Mouse (Mus musculus) MEL (cell line): ENCODE results near the gene Oit1. TPM values are rescaled to one million over a fixed set of nuclear protein-coding genes. Genes with fewer than 3 reads are reported as not detected.

Experiments used
- DNase-seq: peaks from one replicate; pipeline ENCODE4 v3.0.0; 2011; ENCODE audit warnings: low read depth, low spot score
- H3K27ac ChIP-seq: 2 replicates; pipeline ENCODE4 v1.5.1; 2012; ENCODE audit warnings: low read depth, mild to moderate bottlenecking, control low read depth, low read length, moderate library complexity; ENCODE audit not compliant: control insufficient read depth
- H3K27me3 ChIP-seq, 2 experiments: fragments of 150-350 bp in 1 of 2; sonication (generic) in 1 of 2; 2 replicates each; pipeline ENCODE4 v1.6.1; 2012; ENCODE audit warnings: low read length in 2 of 2, mild to moderate bottlenecking in 2 of 2, improper control_type of control experiment in 1 of 2, moderate library complexity in 1 of 2; ENCODE audit not compliant: insufficient read depth in 2 of 2, control insufficient read depth in 1 of 2
- H3K36me3 ChIP-seq, 2 experiments: 2 replicates each; pipeline ENCODE4 v1.6.1; 2012 to 2014; ENCODE audit warnings: low read length in 2 of 2, improper control_type of control experiment in 1 of 2, inconsistent platforms in 1 of 2, mild to moderate bottlenecking in 1 of 2; ENCODE audit not compliant: insufficient read depth in 2 of 2, control insufficient read depth in 1 of 2
- H3K4me1 ChIP-seq, 2 experiments: fragments of 150-350 bp in 1 of 2; sonication (generic) in 1 of 2; 2 replicates each; pipeline ENCODE4 v1.6.1; 2012; ENCODE audit warnings: low read length in 2 of 2, improper control_type of control experiment in 1 of 2, mild to moderate bottlenecking in 1 of 2; ENCODE audit not compliant: insufficient read depth in 2 of 2, control insufficient read depth in 1 of 2
- H3K4me3 ChIP-seq, 2 experiments: fragments of 150-350 bp in 1 of 2; sonication (generic) in 1 of 2; 2 replicates each; pipeline ENCODE4 v1.5.1; 2012; ENCODE audit warnings: low read depth in 2 of 2, low read length in 2 of 2, mild to moderate bottlenecking in 2 of 2, moderate library complexity in 2 of 2, control low read depth in 1 of 2, improper control_type of control experiment in 1 of 2; ENCODE audit not compliant: control insufficient read depth in 1 of 2, insufficient read depth in 1 of 2
- H3K79me2 ChIP-seq: 2 replicates; pipeline ENCODE4 v1.6.1; 2012; ENCODE audit warnings: mild to moderate bottlenecking, low read length, moderate library complexity; ENCODE audit not compliant: control insufficient read depth, poor library complexity, insufficient read depth
- H3K9ac ChIP-seq: 2 replicates; pipeline ENCODE4 v1.6.1; 2012; ENCODE audit warnings: low read depth, mild to moderate bottlenecking, control low read depth, low read length, moderate library complexity; ENCODE audit not compliant: control insufficient read depth, poor library complexity, severe bottlenecking
- H3K9me3 ChIP-seq: fragments of 150-350 bp; sonication (generic); replicated peaks from 2 replicates; pipeline ENCODE4 v1.6.1; 2012; ENCODE audit warnings: mild to moderate bottlenecking, low read length, improper control_type of control experiment, moderate library complexity; ENCODE audit not compliant: insufficient read depth
- CHD2 ChIP-seq: IDR thresholded peaks from 2 replicates; pipeline ENCODE4 v1.6.1; 2011; ENCODE audit warnings: low read length, improper control_type of control experiment
- E2F4 ChIP-seq: IDR thresholded peaks from 2 replicates; pipeline ENCODE4 v1.6.1; 2011; ENCODE audit warnings: low read depth, low read length, improper control_type of control experiment, borderline replicate concordance
- ELF1 ChIP-seq: IDR thresholded peaks from 2 replicates; pipeline ENCODE4 v1.6.1; 2014; ENCODE audit warnings: low read depth, mild to moderate bottlenecking, inconsistent platforms, low read length, improper control_type of control experiment, moderate library complexity
- EP300 ChIP-seq, 2 experiments: IDR thresholded peaks; 2 replicates each; pipeline ENCODE4 v1.6.1; 2011; ENCODE audit warnings: improper control_type of control experiment in 2 of 2, low read length in 2 of 2, low read depth in 1 of 2, mild to moderate bottlenecking in 1 of 2
- JUND ChIP-seq: IDR thresholded peaks from 2 replicates; pipeline ENCODE4 v1.6.1; 2011; ENCODE audit warnings: low read depth, mild to moderate bottlenecking, improper control_type of control experiment, low read length
- KAT2A ChIP-seq: conservative IDR thresholded peaks from 2 replicates; pipeline ENCODE4 v1.6.1; 2012; ENCODE audit warnings: low read depth, low read length, improper control_type of control experiment, inconsistent platforms
- MAFK ChIP-seq: IDR thresholded peaks from 2 replicates; pipeline ENCODE4 v1.6.1; 2011; ENCODE audit warnings: low read depth, mild to moderate bottlenecking, low read length, improper control_type of control experiment, borderline replicate concordance
- MAX ChIP-seq: IDR thresholded peaks from 2 replicates; pipeline ENCODE4 v1.6.1; 2011; ENCODE audit warnings: low read length, improper control_type of control experiment
- MAZ ChIP-seq: IDR thresholded peaks from 2 replicates; pipeline ENCODE4 v1.6.1; 2012; ENCODE audit warnings: low read depth, mild to moderate bottlenecking, inconsistent platforms, low read length, improper control_type of control experiment
- MEF2A ChIP-seq: IDR thresholded peaks from 2 replicates; pipeline ENCODE4 v1.6.1; 2014; ENCODE audit warnings: low read depth, mild to moderate bottlenecking, inconsistent platforms, low read length, improper control_type of control experiment; ENCODE audit not compliant: poor library complexity, insufficient replicate concordance, severe bottlenecking; ENCODE audit errors: extremely low read depth
- MXI1 ChIP-seq: IDR thresholded peaks from 2 replicates; pipeline ENCODE4 v1.6.1; 2011; ENCODE audit warnings: mild to moderate bottlenecking, low read depth, low read length, improper control_type of control experiment
- MYB ChIP-seq: IDR thresholded peaks from 2 replicates; pipeline ENCODE4 v1.6.1; 2011; ENCODE audit warnings: mild to moderate bottlenecking, low read depth, low read length, improper control_type of control experiment
- NELFE ChIP-seq: IDR thresholded peaks from 2 replicates; pipeline ENCODE4 v1.6.1; 2011; ENCODE audit warnings: low read depth, low read length, improper control_type of control experiment
- POLR2AphosphoS5 ChIP-seq: IDR thresholded peaks from 2 replicates; pipeline ENCODE4 v1.6.1; 2012; ENCODE audit warnings: low read depth, borderline replicate concordance, mild to moderate bottlenecking, inconsistent platforms, low read length, moderate library complexity, mixed read lengths
- RCOR1 ChIP-seq: IDR thresholded peaks from 2 replicates; pipeline ENCODE4 v1.6.1; 2012; ENCODE audit warnings: low read depth, mild to moderate bottlenecking, inconsistent platforms, low read length, improper control_type of control experiment
- SIN3A ChIP-seq: IDR thresholded peaks from 2 replicates; pipeline ENCODE4 v1.6.1; 2012; ENCODE audit warnings: low read length, improper control_type of control experiment, inconsistent platforms
- SMC3 ChIP-seq: IDR thresholded peaks from 2 replicates; pipeline ENCODE4 v1.6.1; 2011; ENCODE audit warnings: low read depth, low read length, improper control_type of control experiment
- TAL1 ChIP-seq: IDR thresholded peaks from 2 replicates; pipeline ENCODE4 v1.6.1; 2012; ENCODE audit warnings: mild to moderate bottlenecking, inconsistent platforms, low read length, moderate library complexity, mixed read lengths
- TBP ChIP-seq: IDR thresholded peaks from 2 replicates; pipeline ENCODE4 v1.8.0; 2011; ENCODE audit warnings: low read depth, low read length, improper control_type of control experiment
- UBTF ChIP-seq: IDR thresholded peaks from 2 replicates; pipeline ENCODE4 v1.6.1; 2012; ENCODE audit warnings: low read depth, mild to moderate bottlenecking, inconsistent platforms, low read length, improper control_type of control experiment, moderate library complexity, borderline replicate concordance; ENCODE audit not compliant: insufficient read depth
- USF1 ChIP-seq: IDR thresholded peaks from 2 replicates; pipeline ENCODE4 v1.6.1; 2014; ENCODE audit warnings: low read depth, mild to moderate bottlenecking, inconsistent platforms, low read length, improper control_type of control experiment, moderate library complexity
- USF2 ChIP-seq, 2 experiments: IDR thresholded peaks; 2 replicates each; pipeline ENCODE4 v1.6.1; 2011 to 2012; ENCODE audit warnings: improper control_type of control experiment in 2 of 2, low read length in 2 of 2, borderline replicate concordance in 1 of 2, inconsistent platforms in 1 of 2, low read depth in 1 of 2, mild to moderate bottlenecking in 1 of 2; ENCODE audit not compliant: insufficient read depth in 1 of 2
- ZMIZ1 ChIP-seq: IDR thresholded peaks from 2 replicates; pipeline ENCODE4 v1.6.1; 2012; ENCODE audit warnings: low read depth, mild to moderate bottlenecking, inconsistent platforms, low read length, improper control_type of control experiment, moderate library complexity
- ZNF384 ChIP-seq: IDR thresholded peaks from 2 replicates; pipeline ENCODE4 v1.6.1; 2012; ENCODE audit warnings: low read depth, mild to moderate bottlenecking, inconsistent platforms, low read length, improper control_type of control experiment
- polyA plus RNA-seq, 2 experiments: library from polyadenylated mRNA; stranded (reverse) in 1 of 2; unstranded in 1 of 2; fragments of >175 nt in 1 of 2; fragments of >200 nt in 1 of 2; gene quantifications; 2 replicates each; pipeline versions ENCODE4 v1.2.1 to v1.2.4; 2012; ENCODE audit warnings: low replicate concordance in 2 of 2, low read depth in 1 of 2; ENCODE audit not compliant: insufficient read length in 2 of 2, insufficient read depth in 1 of 2, missing spikeins in 1 of 2
- total RNA-seq: library from RNA; depleted of rRNA; stranded (reverse); fragments of 300-350 nt; gene quantifications from 2 replicates; pipeline ENCODE4 v1.2.3, GENCODE M21; 2012

The Oit1 gene
- total and polyA plus RNA-seq, 3 experiments, result not detected

DNA sequence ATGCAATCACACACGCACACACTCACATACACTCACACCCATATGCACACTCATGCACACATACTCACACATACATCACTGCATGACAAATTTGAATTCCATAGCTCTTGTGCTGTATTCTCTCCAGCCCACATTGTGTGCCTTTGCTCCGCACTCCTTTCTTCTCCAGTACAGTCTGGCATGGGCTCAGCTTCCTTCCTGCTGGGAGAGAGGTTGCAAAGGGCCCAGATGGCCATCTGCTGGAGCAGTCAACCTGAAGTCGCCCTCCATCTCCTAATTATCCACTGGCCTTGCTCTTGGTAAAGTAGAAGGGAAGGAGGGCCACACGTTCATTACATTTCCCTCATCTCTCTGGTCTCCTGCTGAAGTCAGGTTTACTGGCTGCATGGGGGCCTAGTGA is 33.0 kb downstream of the Oit1 start:
- H3K4me1 ChIP-seq, result no peaks in the 10 kb centered on the region
- H3K9me3 ChIP-seq, result no peaks in the 10 kb centered on the region
- no peak for DNase-seq
- no peaks in the 10 kb centered on the region for H3K36me3 ChIP-seq
- no peak overlapping the region for H3K9ac ChIP-seq
- H3K27ac ChIP-seq, result no peak overlapping the region
- H3K27me3 ChIP-seq, result no peaks in the 10 kb centered on the region
- no peaks in the 10 kb centered on the region for H3K79me2 ChIP-seq
- H3K4me3 ChIP-seq, result no peak overlapping the region
- no peak for TF ChIP-seq MYB
- no peak for TF ChIP-seq RCOR1
- no peak for TF ChIP-seq NELFE
- no peak for TF ChIP-seq TBP
- TF ChIP-seq USF2 (IDR thresholded peaks at IDR 0.05; ENCODE audit: borderline replicate concordance in 1 of 2, insufficient read depth in 1 of 2, low read depth in 1 of 2, low read length in 2 of 2), result no peak
- TF ChIP-seq KAT2A, result no peak
- TF ChIP-seq MAZ, result no peak
- TF ChIP-seq EP300 (IDR thresholded peaks at IDR 0.05; ENCODE audit: low read depth in 1 of 2, low read length in 2 of 2), result no peak
- no peak for TF ChIP-seq CHD2
- TF ChIP-seq SIN3A, result no peak
- TF ChIP-seq UBTF, result no peak
- TF ChIP-seq ZNF384, result no peak
- TF ChIP-seq JUND, result no peak
- no peak for TF ChIP-seq ZMIZ1

DNA sequence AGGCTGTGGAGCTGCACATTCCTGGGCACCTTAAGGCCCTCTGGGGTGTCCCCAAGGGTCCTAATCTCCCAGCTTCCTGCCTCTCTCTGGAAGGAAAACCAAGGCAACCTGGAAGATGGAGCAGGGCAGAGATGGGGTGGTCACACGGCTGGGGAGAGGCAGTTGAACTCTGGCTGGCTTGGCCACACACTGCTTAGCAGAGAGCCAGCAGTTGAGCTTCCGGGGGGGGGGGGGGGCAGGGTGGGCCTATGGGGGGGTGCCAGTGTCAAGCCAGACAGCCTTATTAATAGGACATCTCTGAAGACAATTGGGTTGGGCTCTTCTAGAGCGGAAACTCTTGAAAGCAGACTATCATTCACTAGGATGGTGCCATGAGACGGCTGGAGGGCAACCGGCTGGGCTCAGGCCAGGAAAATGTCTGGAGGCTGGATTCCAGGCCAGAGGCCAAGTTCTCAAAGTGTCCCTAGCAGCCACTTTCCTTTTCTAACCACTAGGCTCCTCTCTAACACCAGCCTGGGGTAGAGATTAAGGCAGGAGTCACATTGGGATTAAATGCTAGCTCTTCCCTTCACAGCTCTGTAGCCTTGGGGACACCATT is 35.9 kb downstream of the Oit1 start:
- TF ChIP-seq MAFK, result no peak
- TF ChIP-seq ZNF384, result no peak
- TF ChIP-seq USF2 (IDR thresholded peaks at IDR 0.05; ENCODE audit: borderline replicate concordance in 1 of 2, insufficient read depth in 1 of 2, low read depth in 1 of 2, low read length in 2 of 2), result no peak
- DNase-seq, result no peak
- H3K27ac ChIP-seq, result no peak overlapping the region
- no peaks in the 10 kb centered on the region for H3K79me2 ChIP-seq
- no peaks in the 10 kb centered on the region for H3K36me3 ChIP-seq
- H3K27me3 ChIP-seq, result no peaks in the 10 kb centered on the region
- H3K9me3 ChIP-seq, result no peaks in the 10 kb centered on the region
- H3K4me1 ChIP-seq, result no peaks in the 10 kb centered on the region
- no peak overlapping the region for H3K9ac ChIP-seq
- no peak overlapping the region for H3K4me3 ChIP-seq

DNA sequence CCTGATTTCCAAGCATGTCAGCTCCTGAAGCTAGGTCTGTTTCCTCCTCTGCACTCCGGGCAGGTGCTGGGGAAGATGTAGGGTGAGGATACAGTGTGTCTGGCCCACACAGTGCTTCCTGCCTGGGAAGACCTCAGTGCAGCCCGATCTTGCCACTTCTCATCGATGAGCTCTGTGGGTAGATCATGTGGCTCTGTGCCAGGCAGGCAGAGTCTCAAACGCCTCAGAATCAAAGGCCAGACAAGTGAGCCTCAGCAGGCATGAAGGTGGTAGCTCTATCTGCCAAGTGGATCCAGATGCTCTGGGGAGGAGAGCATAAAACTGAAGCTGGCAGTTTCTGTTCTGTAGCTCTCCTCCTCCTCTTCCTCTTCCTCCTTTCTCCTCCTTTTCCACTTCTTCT is 38.3 kb downstream of the Oit1 start:
- no peak overlapping the region for H3K9ac ChIP-seq
- H3K4me3 ChIP-seq, result no peak overlapping the region
- H3K79me2 ChIP-seq, result no peaks in the 10 kb centered on the region
- H3K4me1 ChIP-seq, result no peaks in the 10 kb centered on the region
- no peaks in the 10 kb centered on the region for H3K27me3 ChIP-seq
- TF ChIP-seq E2F4 (no peak), SMC3 (no peak), KAT2A (no peak), TAL1 (no peak), SIN3A (no peak), MXI1 (no peak), ELF1 (no peak), USF1 (no peak), EP300 (IDR thresholded peaks at IDR 0.05; ENCODE audit: low read depth in 1 of 2, low read length in 2 of 2) (no peak), MAX (no peak), MEF2A (no peak), POLR2AphosphoS5 (no peak)
- H3K9me3 ChIP-seq, result no peaks in the 10 kb centered on the region
- H3K36me3 ChIP-seq, result no peaks in the 10 kb centered on the region
- H3K27ac ChIP-seq, result no peak overlapping the region
- no peak for DNase-seq
